Mouse (Mus musculus): ENCODE results near the gene Tmcc3.
A peak's percentile ranks its signal among the peaks of the same experiment; 100 is the strongest.

Tmcc3 gene

GRCm38 (mm10) chr10:94413770-94414651 is 102.3 kb downstream of the Tmcc3 start:
- no peak for ATAC-seq (ENCODE audit: insufficient number of reproducible peaks, low FRiP score, low TSS enrichment)

- ATAC-seq (ENCODE audit: insufficient number of reproducible peaks, low FRiP score, low TSS enrichment), result 0 out of 2 replicates have a peak, but pooled peaks have one; percentile 24
Observed at GRCm38 (mm10) chr10:94415950-94416844, 104.4 kb downstream of the Tmcc3 start.

- ATAC-seq (ENCODE audit: insufficient number of reproducible peaks, low FRiP score, low TSS enrichment), result no peak
Observed at GRCm38 (mm10) chr10:94417643-94418042, 105.9 kb downstream of the Tmcc3 start.

GRCm38 (mm10) chr10:94426000-94426920 is 114.5 kb downstream of the Tmcc3 start:
- no peak for ATAC-seq (ENCODE audit: insufficient number of reproducible peaks, low FRiP score, low TSS enrichment)

- no peak for ATAC-seq (ENCODE audit: insufficient number of reproducible peaks, low FRiP score, low TSS enrichment)
Observed at GRCm38 (mm10) chr10:94426921-94427270, 115.1 kb downstream of the Tmcc3 start.

GRCm38 (mm10) chr10:94428186-94428942 is 116.6 kb downstream of the Tmcc3 start:
- peak; percentile 39 for ATAC-seq (ENCODE audit: insufficient number of reproducible peaks, low FRiP score, low TSS enrichment)

GRCm38 (mm10) chr10:94430566-94430965 is 118.8 kb downstream of the Tmcc3 start:
- ATAC-seq (ENCODE audit: insufficient number of reproducible peaks, low FRiP score, low TSS enrichment), result no peak

- no peak for ATAC-seq (ENCODE audit: insufficient number of reproducible peaks, low FRiP score, low TSS enrichment)
Observed at GRCm38 (mm10) chr10:94432933-94433332, 121.2 kb downstream of the Tmcc3 start.

- ATAC-seq (ENCODE audit: insufficient number of reproducible peaks, low FRiP score, low TSS enrichment), result no peak
Observed at GRCm38 (mm10) chr10:94433901-94434300, 122.2 kb downstream of the Tmcc3 start.

GRCm38 (mm10) chr10:94442725-94443124 is 131.0 kb downstream of the Tmcc3 start:
- no peak for ATAC-seq (ENCODE audit: insufficient number of reproducible peaks, low FRiP score, low TSS enrichment)

- no peak for ATAC-seq (ENCODE audit: insufficient number of reproducible peaks, low FRiP score, low TSS enrichment)
Observed at GRCm38 (mm10) chr10:94443453-94443852, 131.7 kb downstream of the Tmcc3 start.

GRCm38 (mm10) chr10:94445192-94445591 is 133.4 kb downstream of the Tmcc3 start:
- ATAC-seq (ENCODE audit: insufficient number of reproducible peaks, low FRiP score, low TSS enrichment), result no peak

- peak; percentile 57 for ATAC-seq (ENCODE audit: insufficient number of reproducible peaks, low FRiP score, low TSS enrichment)
Observed at GRCm38 (mm10) chr10:94446379-94447008, 134.7 kb downstream of the Tmcc3 start.

- ATAC-seq (ENCODE audit: insufficient number of reproducible peaks, low FRiP score, low TSS enrichment), result no peak
Observed at GRCm38 (mm10) chr10:94449676-94450075, 137.9 kb downstream of the Tmcc3 start.

- ATAC-seq (ENCODE audit: insufficient number of reproducible peaks, low FRiP score, low TSS enrichment), result no peak
Observed at GRCm38 (mm10) chr10:94450781-94451180, 139.0 kb downstream of the Tmcc3 start.

GRCm38 (mm10) chr10:94457454-94457853 is 145.7 kb downstream of the Tmcc3 start:
- ATAC-seq (ENCODE audit: insufficient number of reproducible peaks, low FRiP score, low TSS enrichment), result no peak

GRCm38 (mm10) chr10:94458690-94459089 is 146.9 kb downstream of the Tmcc3 start:
- ATAC-seq (ENCODE audit: insufficient number of reproducible peaks, low FRiP score, low TSS enrichment), result no peak

GRCm38 (mm10) chr10:94461378-94461777 is 149.6 kb downstream of the Tmcc3 start:
- ATAC-seq (ENCODE audit: insufficient number of reproducible peaks, low FRiP score, low TSS enrichment), result no peak

- no peak for ATAC-seq (ENCODE audit: insufficient number of reproducible peaks, low FRiP score, low TSS enrichment)
Observed at GRCm38 (mm10) chr10:94461871-94462270, 150.1 kb downstream of the Tmcc3 start.
